In genomic region chr4:153632056-153632455, GRCm38 (mm10) we compare ENCODE assay signal across 25 mouse cellular contexts.
DNase-seq lines count a peak whose midpoint lies in the region; ATAC-seq and TF ChIP-seq lines count a peak whose summit lies in the region.
"Had no signal": no experiment of that assay in that cellular context is flagged by ENCODE, and none has a peak within 500 bp of the region (broad histone marks: within the 10 kb centered on the region; RNA-seq: fewer than 3 reads in every experiment).

No protein-coding gene starts in this region.

- H3K27ac ChIP-seq in testis, adult 2 months (ENCODE audit: control insufficient read depth, insufficient read depth, low read depth, low read length), result no peak overlapping the region
- no peak overlapping the region for H3K27ac ChIP-seq in heart, embryonic 12.5 days (ENCODE audit: poor library complexity, severe bottlenecking)

- H3K4me3 ChIP-seq in testis, adult 2 months (ENCODE audit: control insufficient read depth, low read depth, low read length), result peak overlapping the region; percentile 72
- no peak overlapping the region for H3K4me3 ChIP-seq in heart, embryonic 12.5 days

- H3K36me3 ChIP-seq in testis, adult 2 months (ENCODE audit: control insufficient read depth, insufficient read depth, low read length), result no peaks in the 10 kb centered on the region
- H3K36me3 ChIP-seq in heart, embryonic 12.5 days, result no peaks in the 10 kb centered on the region
- H3K36me3 ChIP-seq: G1E had no signal

- ATAC-seq in heart, embryonic 12.5 days (ENCODE audit: insufficient number of reproducible peaks, low FRiP score), result no peak
- ATAC-seq: activated CD4-positive, CD25-positive, alpha-beta regulatory T cell, adult 4 months; CD4-positive, CD25-positive, alpha-beta regulatory T cell, adult 4 months; Patski had no signal

- no peak overlapping the region for H3K9ac ChIP-seq in heart, embryonic 12.5 days

- no peak for TF ChIP-seq POLR2A in testis, adult 2 months (IDR thresholded peaks at IDR 0.05; ENCODE audit: control insufficient read depth, low read depth, low read length)

- DNase-seq in testis, postnatal 10 days (ENCODE audit: low spot score), result no peak
- DNase-seq in ES-CJ7 (ENCODE audit: low read depth, low spot score) (peak; percentile 24), R1 (ENCODE audit: low read depth, low spot score) (peak; percentile 74), ZHBTc4 (ENCODE audit: low read depth, low spot score) (peak; percentile 69)
- DNase-seq in adrenal gland, adult 2 months, result no peak
- no peak for DNase-seq in urinary bladder, postnatal 14 days (ENCODE audit: low spot score)
- DNase-seq: adrenal gland, adult 8-10 months; adrenal gland, postnatal 10 days; adrenal gland, postnatal 14 days; adrenal gland, postnatal 25 days; adrenal gland, postnatal 36 days; B cell, adult 2 months; cerebellum, adult 11 months; cerebellum, adult 11-12 months; cerebellum, adult 18-20 months; cerebellum, adult 2 months; cerebellum, adult 8-10 months; cerebellum, adult 9-10 months had no signal

- no peak for TF ChIP-seq CTCF in testis, adult 2 months (IDR thresholded peaks at IDR 0.05; ENCODE audit: control insufficient read depth, insufficient read depth, insufficient replicate concordance, low read depth, low read length)

- peaks cover 6% of the 10 kb centered on the region; the same call in 1 of the 2 replicates for H3K9me3 ChIP-seq in heart, embryonic 12.5 days (replicated peaks)

- no peak overlapping the region for H3K4me2 ChIP-seq in heart, embryonic 12.5 days

- 86% methylated on average over 5 of the region's 5 CpGs for WGBS in heart, embryonic 12.5 days

- no peaks in the 10 kb centered on the region for H3K27me3 ChIP-seq in testis, adult 2 months (ENCODE audit: control insufficient read depth, insufficient read depth, low read length)
- no peaks in the 10 kb centered on the region; the same call in 1 of the 2 replicates for H3K27me3 ChIP-seq in heart, embryonic 12.5 days (replicated peaks)
- H3K27me3 ChIP-seq: CH12.LX, Patski had no signal

- H3K4me1 ChIP-seq in testis, adult 2 months (ENCODE audit: control insufficient read depth, insufficient read depth, low read length), result peaks cover 12% of the 10 kb centered on the region
- no peaks in the 10 kb centered on the region for H3K4me1 ChIP-seq in heart, embryonic 12.5 days (replicated peaks)

Comparison
In these comparisons a context has a peak if more than half of its experiments do, and no peak if none do; other contexts are left out.
1. DNase-seq: peak in ES-CJ7 (single experiment), R1 (single experiment) and ZHBTc4 (single experiment); none in testis, postnatal 10 days (single experiment), adrenal gland, adult 2 months (single experiment) and urinary bladder, postnatal 14 days (single experiment).